Mouse (Mus musculus) small intestine, adult 2 months (tissue): ENCODE measurements at regions not wholly inside any gene's neighbourhood (a gene's known extent, or its start where the extent isn't known, plus 50 kb on each side); places are given as distances from the start of the nearest gene placed in this dataset.
"Not testable (repeated sequence)": the region's sequence is repeated elsewhere in the genome, so short reads cannot be mapped to it uniquely, and the experiment has no call there.

ENCODE experiments used
- H3K27ac ChIP-seq: fragments of 200-500 bp; 2 replicates; pipeline ENCODE4 v1.5.1; 2012; ENCODE audit warnings: low read depth, low read length, control low read depth, inconsistent platforms; ENCODE audit not compliant: insufficient read depth
- H3K27me3 ChIP-seq: fragments of 200-500 bp; 2 replicates; pipeline ENCODE4 v1.6.1; 2012; ENCODE audit warnings: mild to moderate bottlenecking, moderate library complexity, low read length, inconsistent platforms; ENCODE audit not compliant: control insufficient read depth, insufficient read depth
- H3K36me3 ChIP-seq: fragments of 200-500 bp; 2 replicates; pipeline ENCODE4 v1.6.1; 2012; ENCODE audit warnings: mild to moderate bottlenecking, low read length, control low read depth, inconsistent platforms; ENCODE audit not compliant: control insufficient read depth, insufficient read depth
- H3K4me1 ChIP-seq: fragments of 200-500 bp; 2 replicates; pipeline ENCODE4 v1.6.1; 2012; ENCODE audit warnings: low read length, inconsistent platforms, mixed read lengths; ENCODE audit not compliant: control insufficient read depth, insufficient read depth, insufficient read length
- H3K4me3 ChIP-seq: fragments of 200-500 bp; 2 replicates; pipeline ENCODE4 v1.5.1; 2012; ENCODE audit warnings: low read depth, mild to moderate bottlenecking, control low read depth, inconsistent platforms, low read length, moderate library complexity
- CTCF ChIP-seq: fragments of 200-500 bp; IDR thresholded peaks from 2 replicates; pipeline ENCODE4 v1.5.1; 2012; ENCODE audit warnings: low read depth, mild to moderate bottlenecking, control low read depth, inconsistent platforms, low read length, moderate library complexity, mixed read lengths; ENCODE audit not compliant: insufficient replicate concordance, insufficient read length; ENCODE audit errors: extremely low read depth
- POLR2A ChIP-seq: fragments of 200-500 bp; IDR thresholded peaks from 2 replicates; pipeline ENCODE4 v1.6.1; 2012; ENCODE audit warnings: low read depth, mild to moderate bottlenecking, control low read depth, inconsistent platforms, low read length, moderate library complexity
- WGBS: fragments of 180-500 bp; shearing (Covaris S2); methylation state at CpG from one replicate; pipeline ENCODE4 v1.1.7; 2018; 5-methylcytosine and 5-hydroxymethylcytosine counted together

- TF ChIP-seq POLR2A (no peak), CTCF (no peak)
- no peak overlapping the region for H3K27ac ChIP-seq
- H3K36me3 ChIP-seq = no peaks in the 10 kb centered on the region
- H3K4me1 ChIP-seq = peaks cover 5% of the 10 kb centered on the region; the same call in 1 of the 2 replicates
- H3K27me3 ChIP-seq = no peaks in the 10 kb centered on the region
- 91% methylated on average over 3 of the region's 3 CpGs for WGBS
- no peak overlapping the region for H3K4me3 ChIP-seq
Observed at GRCm38 (mm10) chr5:3219770-3220169, 121.5 kb upstream of the Cdk6 start.

- H3K27me3 ChIP-seq, H3K4me1 ChIP-seq, H3K4me3 ChIP-seq, H3K36me3 ChIP-seq, H3K27ac ChIP-seq: not testable (repeated sequence)
- WGBS = 34% methylated on average over 4 of the region's 4 CpGs
Observed at GRCm38 (mm10) chr5:3223819-3224218, 117.5 kb upstream of the Cdk6 start.

GRCm38 (mm10) chr5:3224392-3225054, 116.8 kb upstream of the Cdk6 start:
- H3K4me1 ChIP-seq, H3K4me3 ChIP-seq, H3K36me3 ChIP-seq, H3K27me3 ChIP-seq, H3K27ac ChIP-seq: not testable (repeated sequence)
- 89% methylated on average over 14 of the region's 14 CpGs for WGBS

- H3K27me3 ChIP-seq, H3K36me3 ChIP-seq, H3K4me1 ChIP-seq, H3K4me3 ChIP-seq, H3K27ac ChIP-seq: not testable (repeated sequence)
- 91% methylated on average over 8 of the region's 8 CpGs for WGBS
Observed at GRCm38 (mm10) chr5:3225358-3225757, 115.9 kb upstream of the Cdk6 start.

GRCm38 (mm10) chr5:3244067-3244466, 97.2 kb upstream of the Cdk6 start:
- not testable (repeated sequence) for H3K4me1 ChIP-seq, H3K27me3 ChIP-seq, H3K27ac ChIP-seq, H3K36me3 ChIP-seq, H3K4me3 ChIP-seq
- WGBS = 78% methylated on average over 2 of the region's 2 CpGs

GRCm38 (mm10) chr5:3247333-3247732, 94.0 kb upstream of the Cdk6 start:
- no peaks in the 10 kb centered on the region for H3K27me3 ChIP-seq
- WGBS = 56% methylated on average over 2 of the region's 2 CpGs
- no peaks in the 10 kb centered on the region for H3K4me1 ChIP-seq
- no peak overlapping the region for H3K27ac ChIP-seq
- H3K36me3 ChIP-seq = no peaks in the 10 kb centered on the region
- no peak for TF ChIP-seq POLR2A
- no peak for TF ChIP-seq CTCF
- no peak overlapping the region for H3K4me3 ChIP-seq

- Histone ChIP-seq H3K27ac (no peak overlapping the region), H3K4me1 (no peaks in the 10 kb centered on the region), H3K4me3 (no peak overlapping the region), H3K27me3 (no peaks in the 10 kb centered on the region), H3K36me3 (no peaks in the 10 kb centered on the region)
- no peak for TF ChIP-seq CTCF
- no peak for TF ChIP-seq POLR2A
- WGBS = 80% methylated on average over 2 of the region's 2 CpGs
Observed at GRCm38 (mm10) chr5:3250273-3250672, 91.0 kb upstream of the Cdk6 start.

- H3K27ac ChIP-seq = no peak overlapping the region
Observed at GRCm38 (mm10) chr5:3260289-3260688, 81.0 kb upstream of the Cdk6 start.

GRCm38 (mm10) chr5:3264988-3265738, 76.1 kb upstream of the Cdk6 start:
- H3K36me3 ChIP-seq = not testable (repeated sequence)

More at GRCm38 (mm10) chr5:3260289-3260688, 81.0 kb upstream of the Cdk6 start:
- TF ChIP-seq CTCF (no peak), POLR2A (no peak)
- Histone ChIP-seq H3K4me1 (no peaks in the 10 kb centered on the region; the same call in 1 of the 2 replicates), H3K36me3 (no peaks in the 10 kb centered on the region), H3K4me3 (no peak overlapping the region), H3K27me3 (no peaks in the 10 kb centered on the region)
- 87% methylated on average over 1 of the region's 1 CpGs for WGBS

More at GRCm38 (mm10) chr5:3264988-3265738, 76.1 kb upstream of the Cdk6 start:
- not testable (repeated sequence) for H3K4me1 ChIP-seq, H3K27ac ChIP-seq, H3K4me3 ChIP-seq, H3K27me3 ChIP-seq
- WGBS = 18% methylated on average over 8 of the region's 8 CpGs
